9 mouse cellular contexts compared by ENCODE assay signal in the genomic region with DNA sequence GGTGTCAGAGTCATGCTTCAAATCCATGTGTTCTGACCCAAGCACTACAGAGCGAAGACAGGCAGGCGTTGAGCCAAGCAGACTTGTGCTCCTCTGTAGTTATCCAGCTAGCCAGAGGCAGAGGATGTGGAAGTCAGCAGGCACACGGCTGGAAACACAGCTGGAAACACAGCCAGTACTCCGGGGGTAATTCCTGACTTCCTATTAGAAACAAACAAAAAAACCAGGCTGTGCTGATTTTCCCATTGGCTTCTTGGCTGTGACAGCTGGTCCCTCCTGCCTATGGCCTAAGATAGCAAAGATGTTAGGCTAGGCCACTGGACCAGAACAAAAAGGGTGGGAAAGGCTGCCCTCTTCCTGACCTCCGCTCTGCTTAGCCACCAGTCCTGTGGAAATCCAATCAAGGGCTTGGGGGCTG.
DNase-seq lines count a peak whose midpoint lies in the region; ATAC-seq and TF ChIP-seq lines count a peak whose summit lies in the region.
"Had no signal": no experiment of that assay in that cellular context is flagged by ENCODE, and none has a peak within 500 bp of the region (broad histone marks: within the 10 kb centered on the region; RNA-seq: fewer than 3 reads in every experiment).

No protein-coding gene starts in this region.

- DNase-seq in heart, adult 2 months, result peak; percentile 30 to 55
- no peak for DNase-seq in stomach, postnatal 0 days (ENCODE audit: low spot score)
- no peak for DNase-seq in T-cell, adult 2 months (ENCODE audit: low spot score)
- DNase-seq in left cerebral cortex, postnatal 14 days (ENCODE audit: low spot score in 2 of 2), result no peak
- DNase-seq: thymus, adult 2 months had no signal

- no peaks in the 10 kb centered on the region for H3K79me2 ChIP-seq in heart, adult 2 months (replicated peaks; ENCODE audit: control insufficient read depth, insufficient read depth, low read length)

- H3K4me3 ChIP-seq in midbrain, embryonic 13.5 days (replicated peaks), result no peak overlapping the region
- no peak overlapping the region for H3K4me3 ChIP-seq in midbrain, embryonic 15.5 days
- H3K4me3 ChIP-seq in heart, adult 2 months, result no peak overlapping the region
- no peak overlapping the region for H3K4me3 ChIP-seq in kidney, embryonic 15.5 days (replicated peaks)
- no peak overlapping the region for H3K4me3 ChIP-seq in stomach, postnatal 0 days (ENCODE audit: low read depth, low read length)
- H3K4me3 ChIP-seq: embryonic facial prominence, embryonic 13.5 days had no signal

- H3K9ac ChIP-seq in midbrain, embryonic 13.5 days (replicated peaks), result no peak overlapping the region
- H3K9ac ChIP-seq in midbrain, embryonic 15.5 days, result no peak overlapping the region
- no peak overlapping the region for H3K9ac ChIP-seq in heart, adult 2 months (ENCODE audit: low read depth, low read length)
- no peak overlapping the region for H3K9ac ChIP-seq in kidney, embryonic 15.5 days
- no peak overlapping the region for H3K9ac ChIP-seq in stomach, postnatal 0 days (ENCODE audit: low read length)
- H3K9ac ChIP-seq: embryonic facial prominence, embryonic 13.5 days had no signal

- TF ChIP-seq POLR2A in heart, adult 2 months (IDR thresholded peaks at IDR 0.05; ENCODE audit: insufficient read depth, low read depth, low read length), result no peak

- 26% methylated on average over 5 of the region's 5 CpGs for WGBS in midbrain, embryonic 13.5 days
- 22% methylated on average over 5 of the region's 5 CpGs for WGBS in midbrain, embryonic 15.5 days
- WGBS in heart, adult 2 months, result 39% methylated on average over 5 of the region's 5 CpGs
- 22% methylated on average over 5 of the region's 5 CpGs for WGBS in kidney, embryonic 15.5 days
- WGBS in stomach, postnatal 0 days, result 39% methylated on average over 5 of the region's 5 CpGs

- intact Hi-C loops in heart, adult 2 months (cut with DNase I), result no loop called here
- intact Hi-C loops in left cerebral cortex, postnatal 14 days (cut with DNase I), result no loop called here

- no peak for TF ChIP-seq CTCF in heart, adult 2 months (IDR thresholded peaks at IDR 0.05)
- TF ChIP-seq CTCF in stomach, postnatal 0 days (IDR thresholded peaks at IDR 0.05; ENCODE audit: low read depth), result no peak

- H3K36me3 ChIP-seq in midbrain, embryonic 13.5 days, result no peaks in the 10 kb centered on the region
- no peaks in the 10 kb centered on the region for H3K36me3 ChIP-seq in midbrain, embryonic 15.5 days (replicated peaks)
- H3K36me3 ChIP-seq in heart, adult 2 months (ENCODE audit: control insufficient read depth, insufficient read depth, low read length), result no peaks in the 10 kb centered on the region; the same call in 1 of the 2 replicates
- no peaks in the 10 kb centered on the region for H3K36me3 ChIP-seq in kidney, embryonic 15.5 days
- H3K36me3 ChIP-seq in stomach, postnatal 0 days (ENCODE audit: control insufficient read depth, insufficient read depth, low read length), result no peaks in the 10 kb centered on the region
- H3K36me3 ChIP-seq: embryonic facial prominence, embryonic 13.5 days had no signal

- H3K4me1 ChIP-seq in midbrain, embryonic 13.5 days (replicated peaks), result peaks cover 21% of the 10 kb centered on the region
- H3K4me1 ChIP-seq in midbrain, embryonic 15.5 days, result peaks cover 13% of the 10 kb centered on the region
- H3K4me1 ChIP-seq in heart, adult 2 months (ENCODE audit: control insufficient read depth, insufficient read depth, low read length), result peaks cover 4% of the 10 kb centered on the region
- peaks cover 42% of the 10 kb centered on the region for H3K4me1 ChIP-seq in kidney, embryonic 15.5 days
- peaks cover 5% of the 10 kb centered on the region; the same call in 1 of the 2 replicates for H3K4me1 ChIP-seq in stomach, postnatal 0 days (replicated peaks; ENCODE audit: control insufficient read depth, insufficient read depth)

- 0 out of 2 replicates have a peak, but pooled peaks have one; percentile 19 for ATAC-seq in midbrain, embryonic 13.5 days
- ATAC-seq in midbrain, embryonic 15.5 days (replicated peaks), result no peak
- ATAC-seq in kidney, embryonic 15.5 days (replicated peaks; ENCODE audit: low FRiP score), result peak; percentile 84
- peak; percentile 11; the same call in 1 of the 2 replicates for ATAC-seq in stomach, postnatal 0 days (ENCODE audit: low FRiP score, low TSS enrichment)

- H3K9me3 ChIP-seq in midbrain, embryonic 13.5 days, result no peaks in the 10 kb centered on the region
- no peaks in the 10 kb centered on the region for H3K9me3 ChIP-seq in midbrain, embryonic 15.5 days
- no peaks in the 10 kb centered on the region for H3K9me3 ChIP-seq in kidney, embryonic 15.5 days (replicated peaks)
- no peaks in the 10 kb centered on the region for H3K9me3 ChIP-seq in stomach, postnatal 0 days (ENCODE audit: control insufficient read depth, low read length)
- H3K9me3 ChIP-seq: embryonic facial prominence, embryonic 13.5 days had no signal

- no peaks in the 10 kb centered on the region for H3K27me3 ChIP-seq in midbrain, embryonic 13.5 days
- no peaks in the 10 kb centered on the region for H3K27me3 ChIP-seq in midbrain, embryonic 15.5 days (replicated peaks)
- no peaks in the 10 kb centered on the region for H3K27me3 ChIP-seq in heart, adult 2 months (ENCODE audit: control insufficient read depth, insufficient read depth, low read length)
- no peaks in the 10 kb centered on the region for H3K27me3 ChIP-seq in kidney, embryonic 15.5 days
- H3K27me3 ChIP-seq in stomach, postnatal 0 days (ENCODE audit: control insufficient read depth, insufficient read depth, low read length), result no peaks in the 10 kb centered on the region
- H3K27me3 ChIP-seq: embryonic facial prominence, embryonic 13.5 days had no signal

- H3K27ac ChIP-seq in midbrain, embryonic 13.5 days, result no peak overlapping the region
- no peak overlapping the region for H3K27ac ChIP-seq in midbrain, embryonic 15.5 days
- H3K27ac ChIP-seq in heart, adult 2 months, result no peak overlapping the region
- peak overlapping the region; percentile 76 for H3K27ac ChIP-seq in kidney, embryonic 15.5 days
- no peak overlapping the region for H3K27ac ChIP-seq in stomach, postnatal 0 days (replicated peaks)
- H3K27ac ChIP-seq: embryonic facial prominence, embryonic 13.5 days had no signal

- TF ChIP-seq EP300 in heart, adult 2 months (IDR thresholded peaks at IDR 0.05; ENCODE audit: insufficient read depth, low read depth, low read length), result no peak
- TF ChIP-seq EP300 in stomach, postnatal 0 days (optimal IDR thresholded peaks at IDR 0.05), result no peak

- no peak overlapping the region for H3K4me2 ChIP-seq in midbrain, embryonic 13.5 days (replicated peaks)
- no peak overlapping the region for H3K4me2 ChIP-seq in midbrain, embryonic 15.5 days
- H3K4me2 ChIP-seq in kidney, embryonic 15.5 days, result no peak overlapping the region
- H3K4me2 ChIP-seq in stomach, postnatal 0 days (replicated peaks; ENCODE audit: low read depth), result no peak overlapping the region
- H3K4me2 ChIP-seq: embryonic facial prominence, embryonic 13.5 days had no signal

Comparison
In these comparisons a context has a peak if more than half of its experiments do, and no peak if none do; other contexts are left out.
1. DNase-seq: peak in heart, adult 2 months (2 of 2); none in stomach, postnatal 0 days (single experiment), T-cell, adult 2 months (single experiment) and left cerebral cortex, postnatal 14 days (0 of 2).